Mouse (Mus musculus) cerebellum, adult 9-11 months (tissue): ENCODE data around the gene Tmem86a.

Experiments
- DNase-seq: peaks from one replicate; pipeline ENCODE4 v3.0.0; 2022

Tmem86a gene

DNA sequence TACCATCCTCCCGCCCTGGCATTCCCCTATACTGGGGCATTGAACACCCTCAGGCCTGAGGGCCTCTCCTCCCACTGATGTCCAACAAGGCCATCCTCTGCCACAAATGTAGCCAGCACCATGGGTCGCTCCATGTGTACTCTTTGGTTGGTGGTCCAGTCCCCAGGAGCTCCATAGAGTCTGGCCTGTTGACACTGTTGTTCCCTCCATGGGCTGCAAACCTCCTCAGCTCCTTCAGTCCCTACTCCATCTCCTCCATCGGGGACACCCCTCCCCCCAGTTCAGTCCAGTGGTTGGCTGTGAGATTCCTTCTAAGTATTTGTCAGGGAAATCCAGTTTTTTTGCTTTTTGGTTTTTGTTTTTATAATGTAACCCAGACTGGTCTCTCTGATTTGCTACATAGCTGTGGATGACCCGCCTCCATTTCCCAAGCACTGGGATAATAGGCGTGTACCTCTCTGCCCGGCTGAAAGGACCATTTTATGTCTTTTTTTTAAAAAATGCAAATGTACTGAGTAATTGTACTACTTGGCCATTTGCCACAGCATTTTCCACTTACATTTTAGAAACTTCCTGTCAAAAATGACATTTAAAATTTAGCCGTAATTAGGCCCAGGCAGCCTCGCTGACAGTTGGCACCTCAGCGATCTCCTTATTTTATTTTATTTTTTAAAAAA lies 19.7 kb upstream of the Tmem86a start:
- DNase-seq: no peak

DNA sequence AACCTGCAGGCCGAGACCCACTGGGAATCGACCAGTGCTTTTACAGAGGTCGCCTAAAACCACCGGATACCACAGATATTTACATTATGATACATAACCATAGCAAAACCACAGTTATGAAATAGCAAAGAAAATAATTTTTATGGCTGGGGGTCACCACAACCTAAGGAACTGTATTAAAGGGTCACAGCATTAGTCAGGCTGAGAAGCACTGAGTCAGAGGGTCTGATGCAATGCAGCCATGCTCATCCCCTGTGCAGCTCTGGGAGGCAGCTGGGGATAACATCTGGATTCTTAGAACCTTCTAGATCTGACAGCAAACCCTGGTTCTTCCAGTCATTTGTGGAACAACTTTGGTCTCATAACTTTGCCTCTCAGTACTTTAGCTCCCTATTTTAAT lies 19.0 kb upstream of the Tmem86a start:
- DNase-seq: no peak

DNA sequence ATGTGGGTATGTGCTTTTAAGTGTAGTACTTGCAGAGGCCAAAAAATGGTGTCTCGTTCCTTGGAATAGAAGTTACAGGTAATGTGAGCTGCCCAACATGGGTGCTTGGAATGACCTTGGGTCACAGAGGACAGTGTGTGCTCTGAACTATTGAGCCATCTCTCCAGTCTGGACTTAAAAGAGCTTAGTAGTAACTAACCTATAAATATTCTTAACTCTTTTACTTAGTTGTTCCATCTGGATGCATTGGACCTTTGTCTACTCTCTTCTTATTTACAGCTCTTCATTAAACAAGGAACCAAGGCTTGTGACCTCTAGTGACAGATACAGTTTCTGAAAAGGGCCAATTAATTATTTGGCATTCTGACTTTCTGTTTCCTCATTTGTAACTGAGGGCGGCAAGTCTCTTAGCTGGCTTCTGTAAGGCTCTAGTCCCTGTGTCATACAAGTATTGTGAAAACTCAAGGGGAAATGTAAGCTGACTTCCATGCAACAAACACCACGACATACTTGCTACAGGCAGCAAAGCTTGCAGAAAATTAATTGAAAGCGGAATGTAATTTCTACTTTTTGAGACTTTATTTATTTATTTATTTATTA lies 15.5 kb upstream of the Tmem86a start:
- DNase-seq: no peak

DNA sequence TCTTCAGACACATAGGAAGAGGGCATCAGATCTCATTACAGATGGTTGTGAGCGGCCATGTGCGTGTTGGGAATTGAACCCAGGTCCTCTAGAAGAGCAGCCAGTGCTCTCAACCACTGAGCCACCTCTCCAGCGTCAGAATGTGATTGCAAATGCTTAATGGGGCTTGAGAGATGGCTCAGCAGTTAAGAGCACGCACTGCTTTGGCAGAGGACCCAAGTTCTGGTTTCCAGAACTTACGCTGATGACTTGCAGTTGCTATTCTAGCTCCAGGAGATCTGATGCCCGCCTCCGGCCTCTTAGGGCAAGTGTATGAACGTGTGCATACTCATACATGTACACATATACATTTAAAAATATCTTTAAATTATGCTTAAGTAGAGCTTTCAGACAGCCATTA lies 15.0 kb upstream of the Tmem86a start:
- no peak for DNase-seq

DNA sequence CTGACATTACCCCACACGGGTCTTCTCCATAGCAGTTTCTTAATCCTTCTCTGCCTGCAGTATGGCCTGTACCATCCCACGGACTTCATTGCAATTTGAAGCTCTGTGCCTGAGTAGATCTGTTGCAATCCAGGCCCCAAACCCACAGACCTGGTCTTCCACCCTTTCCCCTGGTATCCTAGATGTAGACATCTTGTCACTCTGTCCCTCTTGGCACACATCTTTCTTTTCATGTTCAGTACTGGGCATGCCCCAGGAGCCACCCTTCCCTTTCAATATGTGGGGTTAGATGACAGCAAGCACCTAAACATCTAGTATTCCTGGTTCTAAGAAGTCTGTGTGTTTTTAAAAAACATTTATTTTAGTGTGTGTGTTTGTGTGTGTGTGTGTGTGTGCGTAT lies 8.7 kb upstream of the Tmem86a start:
- no peak for DNase-seq

DNA sequence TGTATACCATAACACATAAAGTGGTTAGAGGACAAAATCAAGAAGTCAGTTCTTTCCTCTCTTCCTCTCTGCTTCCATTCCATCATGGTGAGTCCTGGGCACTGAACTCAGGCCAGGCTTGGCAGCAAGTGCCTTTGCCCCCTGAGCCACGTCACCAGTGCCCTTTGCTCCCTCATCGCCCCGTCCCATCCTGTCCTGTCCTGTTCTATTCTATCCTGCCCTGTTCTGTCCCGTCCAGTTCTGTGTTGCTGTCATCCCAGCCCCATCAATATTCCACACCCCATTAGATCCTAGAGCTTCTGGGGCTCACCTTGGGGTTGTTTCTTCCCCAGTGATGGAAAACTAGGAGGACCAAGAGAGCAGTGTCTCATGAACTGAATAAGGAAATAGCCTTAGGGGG lies 8.3 kb upstream of the Tmem86a start:
- no peak for DNase-seq

DNA sequence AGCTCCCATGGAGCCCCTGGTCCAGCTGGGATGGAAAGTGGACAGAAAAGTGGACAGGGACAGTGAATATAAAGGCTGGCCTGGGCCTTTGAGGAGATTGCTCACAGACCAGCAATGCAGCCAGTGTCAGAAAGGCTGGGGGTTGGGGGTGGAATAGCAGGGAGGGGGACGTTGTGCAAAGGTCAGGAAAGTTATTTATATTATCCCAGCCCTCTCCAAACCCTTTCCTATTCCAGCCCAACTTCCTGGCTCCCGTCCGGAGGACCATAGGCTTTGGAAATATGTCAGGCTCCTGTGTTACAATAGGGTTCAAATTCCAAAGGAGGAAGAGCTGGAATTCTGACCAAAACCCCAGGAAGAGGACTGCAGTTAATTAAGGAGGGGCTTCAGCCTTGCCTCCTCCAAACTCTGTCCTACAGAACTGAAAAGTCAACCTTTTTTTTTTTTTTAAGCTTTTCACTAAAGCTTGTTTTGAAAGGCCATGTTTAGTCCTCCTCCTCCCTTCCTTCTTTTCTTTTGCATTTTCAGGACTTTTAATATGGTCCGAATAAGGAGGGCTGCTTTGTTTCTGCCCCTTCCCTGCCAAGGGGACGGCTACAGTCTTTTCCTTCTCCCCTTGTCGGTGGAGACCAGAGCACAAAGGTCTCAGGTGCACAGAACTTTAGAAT lies 7.4 kb upstream of the Tmem86a start:
- DNase-seq: no peak

DNA sequence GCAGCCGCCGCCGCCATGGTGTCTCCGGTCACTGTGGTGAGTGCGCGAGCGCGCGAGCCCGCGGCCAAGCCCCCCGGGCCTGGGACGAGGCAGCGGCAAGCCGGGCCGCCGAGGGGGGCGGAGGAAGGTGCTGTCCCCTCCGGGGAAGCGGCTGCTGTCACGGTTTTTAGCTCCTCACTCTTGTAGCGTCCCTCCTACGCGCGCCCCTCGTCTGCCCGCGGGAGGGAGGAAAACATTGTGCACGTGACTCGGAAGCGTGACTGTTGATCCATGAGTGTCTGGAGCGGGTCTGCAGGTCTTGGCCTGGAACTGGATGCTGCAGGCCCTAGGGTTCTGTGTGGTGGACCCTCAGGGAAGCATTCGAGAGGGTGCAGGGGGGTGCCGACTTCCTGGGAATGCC lies 365 bp downstream of the Tmem86a start:
- no peak for DNase-seq

DNA sequence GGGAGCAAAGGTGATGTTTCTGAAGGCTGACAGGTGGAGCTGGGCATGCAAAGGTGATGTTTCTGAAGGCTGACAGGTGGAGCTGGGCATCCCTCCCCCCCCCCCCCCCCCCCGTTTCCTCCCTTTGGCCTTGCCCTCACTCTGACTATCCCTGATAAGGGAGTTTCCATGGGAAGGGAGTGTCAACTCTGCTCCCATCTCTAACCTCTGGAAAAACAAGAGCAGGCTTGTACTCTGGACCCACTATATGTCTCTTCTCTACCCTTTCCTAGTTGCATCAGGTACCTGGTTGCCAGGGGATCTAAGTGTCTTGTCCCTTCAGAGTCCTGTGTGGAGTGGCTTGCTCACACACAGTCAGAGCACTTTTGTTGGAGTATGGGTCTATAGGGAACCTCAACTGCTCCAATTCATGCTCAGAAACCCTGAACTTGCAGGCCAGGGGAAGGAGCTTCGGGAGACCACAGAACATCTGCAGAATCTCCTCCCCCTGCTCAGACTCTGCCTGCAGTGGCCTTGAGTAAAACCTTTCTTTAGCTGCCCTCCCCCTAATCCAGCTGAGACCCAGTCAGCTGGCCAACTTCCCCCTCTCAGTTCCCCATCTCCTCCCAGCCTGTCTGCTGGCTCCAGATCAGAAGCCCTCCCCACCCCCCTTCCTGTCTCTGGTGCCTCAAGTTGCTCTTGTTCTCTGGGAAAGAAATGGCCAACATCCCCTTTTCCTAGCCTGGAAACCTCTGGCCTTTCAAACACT lies 1.2 kb downstream of the Tmem86a start:
- DNase-seq: peak; percentile 52

DNA sequence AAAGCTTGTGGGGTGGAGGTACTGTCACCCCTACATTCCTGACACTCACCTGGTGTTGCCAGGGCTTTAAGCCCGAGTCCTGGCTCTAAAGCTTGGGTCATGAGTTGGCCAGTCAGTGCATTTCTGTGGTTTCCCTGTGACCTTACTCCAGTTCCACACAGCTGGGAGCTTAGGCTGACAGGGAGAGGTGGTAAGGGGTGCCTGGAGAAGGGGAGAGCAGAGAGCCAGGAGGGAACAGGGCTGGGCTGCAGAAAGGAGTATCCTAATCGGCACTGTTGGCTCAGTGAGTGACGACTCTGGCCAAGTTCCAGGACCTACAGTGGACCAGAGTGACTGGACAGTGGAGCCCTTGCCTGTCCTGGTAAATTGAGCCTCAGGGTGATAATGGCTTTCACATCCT lies 1.9 kb downstream of the Tmem86a start:
- DNase-seq: peak; percentile 58

DNA sequence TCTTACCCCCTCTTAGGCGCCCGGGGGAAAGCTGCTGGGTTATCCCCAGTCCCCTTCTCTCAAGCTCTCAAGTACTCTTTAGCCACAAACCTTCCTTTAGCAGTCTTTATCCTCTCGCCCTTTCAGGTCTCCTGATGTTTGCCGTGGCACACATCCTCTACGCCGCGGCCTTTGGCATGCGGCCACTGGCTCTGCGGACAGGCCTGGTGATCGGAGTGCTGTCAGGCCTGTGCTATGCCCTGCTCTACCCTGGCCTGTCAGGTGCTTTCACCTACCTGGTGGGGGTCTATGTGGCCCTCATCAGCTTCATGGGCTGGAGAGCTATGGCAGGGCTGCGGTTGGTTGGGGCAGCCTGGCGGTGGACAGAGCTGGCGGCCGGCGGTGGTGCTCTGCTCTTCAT lies 2.9 kb downstream of the Tmem86a start:
- peak; percentile 23 for DNase-seq

DNA sequence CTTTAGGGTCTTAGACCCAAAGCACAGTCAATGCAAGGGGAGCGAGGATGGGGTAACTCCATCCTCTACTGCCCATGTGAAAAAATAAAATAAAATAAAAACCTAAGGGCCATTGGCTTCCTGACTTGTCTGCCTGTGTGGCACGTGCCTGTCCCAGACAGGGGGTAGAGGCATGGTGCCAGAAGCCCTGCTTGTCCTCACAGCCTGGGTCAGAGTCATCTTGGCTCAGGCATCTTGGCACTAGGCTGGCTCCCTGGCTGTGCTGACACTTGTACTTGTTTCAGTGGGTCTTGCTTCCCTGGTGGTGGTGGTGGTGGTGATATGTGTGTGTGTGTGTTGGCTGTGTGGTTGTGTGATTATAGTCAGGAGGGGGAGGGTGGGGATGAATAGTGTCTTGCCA lies 4.3 kb downstream of the Tmem86a start:
- DNase-seq: peak; percentile 67

DNA sequence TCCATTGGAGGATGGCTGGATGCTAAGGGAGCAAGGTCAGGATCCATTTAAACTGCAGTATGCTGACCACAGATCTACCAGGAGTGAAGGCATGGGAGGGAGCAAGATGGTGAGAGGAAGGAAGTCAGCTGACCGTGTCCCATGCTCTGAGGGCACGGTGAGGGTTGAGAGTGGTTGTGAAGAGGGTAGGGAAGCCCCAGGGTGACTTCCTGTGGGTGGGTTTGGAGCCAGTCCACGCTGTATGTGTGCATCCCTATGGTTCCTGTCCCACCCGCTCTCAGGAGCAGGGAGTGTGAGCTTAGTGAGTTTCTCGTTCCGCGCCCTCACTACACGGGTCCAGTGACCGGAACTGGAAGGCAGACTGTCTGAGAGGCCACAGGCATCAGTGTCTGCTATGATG lies 5.3 kb downstream of the Tmem86a start:
- no peak for DNase-seq

DNA sequence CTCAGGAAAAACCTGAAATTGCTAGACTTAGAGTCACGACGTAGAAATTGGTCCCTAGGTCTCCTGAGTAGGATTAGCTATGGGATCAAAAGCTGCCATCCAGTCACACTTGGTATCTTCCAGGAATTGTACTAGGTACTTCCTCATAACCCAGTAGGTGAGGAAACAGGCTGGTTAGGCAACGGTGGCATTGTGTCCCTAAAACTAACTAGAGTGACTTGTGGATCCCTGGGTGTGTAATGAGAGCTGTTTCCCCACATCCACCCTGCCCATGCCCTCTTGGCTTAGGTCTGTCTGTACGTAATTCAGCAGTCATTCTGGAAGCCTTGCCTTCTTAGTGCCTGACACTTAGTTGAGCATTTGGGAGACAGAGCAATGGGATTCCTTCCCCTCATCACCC lies 5.9 kb downstream of the Tmem86a start:
- no peak for DNase-seq

DNA sequence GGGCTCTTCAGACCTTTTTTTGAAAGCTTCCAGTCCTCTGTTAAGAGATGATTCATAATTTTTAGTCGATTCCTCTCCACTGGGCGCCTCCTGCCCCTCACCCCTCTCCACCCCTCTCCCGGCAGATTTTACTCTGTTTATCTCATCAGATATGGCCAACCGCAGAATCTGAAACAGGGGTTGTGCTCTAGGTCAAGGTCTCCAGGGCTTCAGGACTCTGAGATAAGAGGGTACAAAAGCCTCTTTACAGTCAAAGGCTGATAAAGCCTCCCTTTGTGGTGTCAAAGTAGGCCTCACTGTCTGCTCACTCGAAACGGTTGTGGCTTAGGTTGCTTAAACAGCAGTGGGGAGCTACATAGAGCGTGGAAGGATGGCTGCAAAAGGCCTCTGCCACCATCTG lies 8.9 kb downstream of the Tmem86a start:
- DNase-seq: no peak

DNA sequence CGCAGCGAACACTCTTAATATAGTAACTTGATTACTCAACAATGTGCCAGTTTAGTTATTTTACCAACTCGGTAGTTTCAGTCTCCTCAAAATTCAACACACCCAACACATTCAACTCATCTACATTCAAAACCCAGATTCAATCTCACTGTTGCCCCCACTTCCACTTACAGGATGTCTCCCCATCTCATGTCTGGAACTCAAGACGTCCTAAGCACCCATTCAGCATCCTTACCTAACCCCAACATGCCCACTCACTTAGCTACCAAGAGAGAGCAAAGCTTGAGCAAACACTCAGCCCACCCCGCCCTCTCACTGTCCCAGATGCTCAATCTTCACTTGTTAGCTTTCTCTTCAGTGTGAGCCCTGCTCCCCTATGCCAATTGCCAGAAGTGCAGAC lies 11.2 kb downstream of the Tmem86a start:
- no peak for DNase-seq

DNA sequence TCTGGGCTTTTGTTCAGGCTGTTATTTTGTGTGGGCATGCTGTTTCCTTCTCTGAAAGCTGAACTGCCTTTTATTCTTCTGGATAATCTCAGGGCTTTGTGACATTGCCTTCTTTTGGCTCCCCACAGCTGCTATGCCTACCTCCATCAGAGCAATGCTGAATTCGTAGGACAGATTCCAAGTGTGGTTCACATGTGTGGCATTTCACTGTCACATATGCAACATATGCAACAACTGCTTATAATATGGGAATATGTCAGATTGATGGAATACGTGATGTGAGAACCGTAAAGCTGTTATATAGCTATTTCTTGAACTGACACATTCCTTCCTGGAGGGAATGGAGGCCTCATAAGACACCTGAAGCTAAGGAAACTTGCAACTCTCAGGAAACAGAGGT lies 16.5 kb downstream of the Tmem86a start:
- DNase-seq: no peak

DNA sequence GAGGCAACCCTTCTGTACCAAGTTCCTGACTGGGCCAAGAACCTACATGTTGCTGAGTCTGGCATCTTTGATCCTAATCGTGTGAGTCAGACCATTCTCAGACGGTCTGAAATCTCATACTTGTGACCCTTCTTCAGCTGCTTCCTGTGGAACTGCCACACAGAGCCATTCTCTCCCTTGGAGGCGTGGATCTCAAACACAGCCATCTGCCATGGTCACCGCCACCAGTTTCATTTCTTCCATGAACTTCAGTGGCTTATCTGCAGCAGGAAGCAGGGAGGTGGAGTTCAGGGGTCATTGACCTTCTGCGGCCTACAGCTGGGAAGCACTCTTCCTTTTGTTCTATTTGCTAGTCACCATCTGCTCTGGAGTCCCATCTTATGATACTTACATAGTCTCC lies 17.5 kb downstream of the Tmem86a start:
- DNase-seq: no peak

DNA sequence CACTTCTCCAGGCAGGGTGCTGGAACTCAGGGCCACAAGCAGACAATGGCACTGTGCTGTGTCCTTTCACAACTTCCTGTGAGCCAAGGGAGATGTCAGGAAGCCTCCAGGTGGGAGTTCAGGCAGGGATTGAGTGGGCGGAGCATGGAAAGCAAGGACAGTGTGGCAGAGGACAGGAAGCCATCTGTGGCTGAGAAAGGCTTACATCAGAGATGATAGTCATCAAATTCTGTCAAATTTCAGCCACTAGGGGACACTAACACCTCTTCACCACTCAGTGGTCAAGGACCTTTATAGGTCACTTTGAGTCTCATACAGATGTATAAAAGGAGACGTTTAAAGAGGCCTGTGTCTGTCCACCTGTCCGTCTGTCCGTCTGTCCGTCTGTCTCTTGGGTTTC lies 22.1 kb downstream of the Tmem86a start:
- peak; percentile 18 for DNase-seq

DNA sequence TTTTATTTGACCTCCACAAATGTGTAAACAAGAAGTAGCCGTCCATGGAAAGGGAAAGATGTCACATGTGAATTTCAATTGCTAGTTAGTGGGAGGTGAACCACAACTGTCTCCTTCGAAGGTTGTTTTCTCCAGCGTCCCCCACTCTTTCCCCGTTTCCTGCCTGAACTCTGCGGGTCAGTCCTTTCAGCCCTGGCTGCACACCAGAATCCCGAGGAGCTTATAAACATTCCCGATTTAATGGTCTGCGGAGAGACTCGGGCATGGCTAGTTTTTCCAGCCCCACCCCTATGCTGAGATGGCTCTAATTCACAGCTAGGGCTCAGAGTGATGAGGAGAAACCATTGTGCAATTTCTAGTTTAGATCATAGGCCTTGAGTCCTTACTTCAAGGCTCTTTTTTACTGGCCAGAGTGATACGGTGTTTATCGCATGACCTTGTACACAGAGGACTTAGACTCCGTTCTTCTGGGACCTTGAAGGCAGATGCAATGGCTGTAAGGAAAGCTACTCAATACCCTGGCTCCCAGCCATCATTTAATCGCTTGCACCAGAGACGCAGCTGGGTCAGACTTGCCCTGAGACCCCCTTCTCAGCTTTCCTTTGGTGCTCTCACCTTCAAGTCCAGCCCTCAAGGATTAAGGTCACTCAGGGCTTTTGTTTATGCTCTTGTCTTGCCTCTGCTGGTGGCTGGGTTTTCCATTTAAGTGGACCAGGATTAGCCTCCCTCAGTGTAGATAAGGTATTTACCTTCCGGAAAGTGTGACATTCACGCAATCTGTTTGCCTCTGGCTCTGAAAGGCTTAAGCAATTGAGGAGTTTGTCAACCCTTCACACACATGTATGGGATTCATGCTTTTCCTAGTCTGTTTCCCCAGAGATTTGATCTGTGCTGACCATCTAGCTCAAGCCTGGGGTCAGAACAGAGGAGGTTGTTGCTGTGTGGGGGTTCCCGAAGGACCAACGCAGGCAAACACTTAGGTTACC lies 23.4 kb downstream of the Tmem86a start:
- DNase-seq: no peak

DNA sequence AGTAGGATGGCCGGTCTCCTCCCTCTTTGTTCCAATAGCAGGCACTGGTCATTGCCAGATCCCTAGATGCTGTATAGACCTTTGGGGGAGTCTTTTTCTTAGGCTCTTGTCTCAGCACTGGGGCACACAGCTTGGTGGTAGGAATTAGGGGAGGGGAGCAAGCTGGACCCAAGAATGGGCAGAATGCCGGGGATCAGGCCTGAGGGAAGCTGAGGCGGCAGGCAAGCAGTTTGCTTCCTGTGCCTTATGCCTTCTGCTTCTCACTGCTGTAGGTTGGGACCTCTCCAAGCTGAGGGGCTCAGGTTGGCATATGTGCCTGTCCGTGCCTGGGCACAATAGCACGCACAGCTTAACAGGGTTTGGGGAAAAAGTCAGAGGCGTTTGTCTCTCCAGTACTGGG lies 25.8 kb downstream of the Tmem86a start:
- no peak for DNase-seq

DNA sequence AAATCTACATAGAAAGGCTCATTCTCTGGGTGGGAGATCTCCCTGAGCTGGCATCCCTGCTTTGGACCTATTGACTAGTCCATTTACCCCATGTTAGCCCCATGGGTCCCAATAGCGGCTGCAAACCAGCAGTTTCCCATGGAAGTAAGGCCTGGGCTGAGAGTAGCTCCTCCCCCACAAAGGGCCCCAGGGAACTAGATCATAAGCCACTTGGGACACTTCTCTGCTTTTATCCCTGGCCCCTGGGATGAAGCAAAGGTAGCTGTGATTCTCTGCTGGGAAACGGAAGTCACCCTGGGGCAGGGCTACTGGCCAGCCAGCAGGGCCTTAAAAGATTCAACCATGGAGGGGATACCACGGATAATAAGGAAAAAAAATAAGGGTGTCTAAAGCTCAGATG lies 26.3 kb downstream of the Tmem86a start:
- no peak for DNase-seq

DNA sequence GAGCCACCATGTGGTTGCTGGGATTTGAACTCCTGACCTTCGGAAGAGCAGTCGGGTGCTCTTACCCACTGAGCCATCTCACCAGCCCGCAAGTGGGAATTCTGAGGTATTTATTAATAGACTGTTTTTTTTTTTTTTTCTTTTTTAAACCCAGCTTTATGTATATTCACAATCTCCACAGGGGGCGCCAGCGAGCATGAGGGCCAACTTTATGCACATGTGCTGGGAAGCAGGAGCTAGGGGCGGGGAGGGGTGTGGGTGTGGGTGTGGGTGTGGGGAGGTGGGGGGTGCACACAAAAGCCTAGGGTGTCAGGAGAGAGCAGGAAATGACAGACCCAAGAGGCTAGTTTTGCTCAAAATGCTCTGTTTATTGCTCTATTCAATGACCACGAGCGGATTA lies 27.1 kb downstream of the Tmem86a start:
- DNase-seq: no peak
